Mouse (Mus musculus): Measurements from ENCODE around the gene Atg9a. TPM values are rescaled to one million over a fixed set of nuclear protein-coding genes. Genes with fewer than 3 reads are reported as not detected.

Gene Atg9a
- total RNA-seq, 2 experiments from 2014 or later, result 130 to 133 TPM

DNA sequence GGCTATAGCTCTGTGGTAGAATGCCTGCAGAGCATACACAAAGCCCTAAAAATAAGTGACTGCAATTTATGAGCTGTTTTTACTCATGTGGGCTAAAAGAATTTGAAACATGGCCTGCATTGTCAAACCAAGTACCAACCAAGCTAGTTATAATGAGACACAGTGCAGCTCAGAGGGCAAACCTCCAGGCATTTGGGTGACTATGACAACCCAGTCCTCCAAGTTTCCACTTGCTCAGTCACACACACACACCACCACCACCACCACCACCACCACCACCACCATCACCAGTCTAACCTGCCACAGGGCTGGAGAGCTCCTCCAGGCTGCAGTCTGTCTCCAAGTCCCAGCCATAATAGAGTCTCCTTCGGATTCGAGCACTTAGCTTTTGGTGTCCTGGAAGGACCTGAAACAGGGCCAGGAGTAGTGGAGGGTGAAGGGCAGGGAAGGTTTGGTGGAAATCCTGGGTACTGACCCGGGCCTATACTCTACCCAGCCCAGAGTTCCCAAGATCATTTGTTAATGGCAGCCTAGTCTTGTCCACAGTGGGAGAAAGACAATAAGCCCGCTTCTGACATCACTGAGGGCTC, 51.3 kb downstream of the Atg9a start:
- DNase-seq (ENCODE audit: low spot score in 2 of 2), result no peak
- intact Hi-C loops (cut with DNase I), result no loop called here

- no peak for DNase-seq (ENCODE audit: low spot score in 2 of 2)
- intact Hi-C loops (cut with DNase I), result no loop called here
These were observed 53.5 kb downstream of the Atg9a start for GRCm38 (mm10) chr1:75138448-75138847.

- intact Hi-C loops (cut with DNase I), result no loop called here
- DNase-seq (ENCODE audit: low spot score in 2 of 2), result no peak
These were observed 55.3 kb downstream of the Atg9a start for GRCm38 (mm10) chr1:75136730-75137129.

- intact Hi-C loops (cut with DNase I), result no loop called here
These were observed 55.7 kb downstream of the Atg9a start for GRCm38 (mm10) chr1:75136293-75136692.

GRCm38 (mm10) chr1:75133421-75134207, 58.4 kb downstream of the Atg9a start, which contains the start of gene Slc23a3:
TSS of gene Slc23a3 (minus strand) at chr1:75133890.
- intact Hi-C loops (cut with DNase I), result no loop called here
- DNase-seq (ENCODE audit: low spot score in 2 of 2), result no peak

More at GRCm38 (mm10) chr1:75136293-75136692, 55.7 kb downstream of the Atg9a start:
- DNase-seq (ENCODE audit: low spot score in 2 of 2), result no peak

Small RNA genes within 50 kb of the gene (microRNA-seq; reads per million reads assigned to microRNA genes)
- 0 reads per million in 2 experiments for gene Gm27943

Other genes with a start within 250 kb of the Atg9a start
- under 1 TPM; 0.30 to 0.33 TPM for gene Ihh, start 240.5 kb downstream of the Atg9a start, total RNA-seq (2021)
- gene Nhej1, start 67.0 kb downstream of the Atg9a start, total RNA-seq (2021), result 1 to 10 TPM; 1.6 to 2.6 TPM
- gene Slc23a3, start 58.3 kb downstream of the Atg9a start, total RNA-seq (2021), result under 1 TPM; 0.22 to 0.25 TPM
- 10 to 100 TPM; 31.4 to 32.2 TPM for gene Cnppd1, start 49.5 kb downstream of the Atg9a start, total RNA-seq (2021)
- 100 to 1,000 TPM; 159 to 162 TPM for gene Retreg2, start 49.4 kb downstream of the Atg9a start, total RNA-seq (2021)
- 10 to 100 TPM; 21.4 to 22.8 TPM for gene Zfand2b, start 23.6 kb downstream of the Atg9a start, total RNA-seq (2021)
- gene Abcb6, start 11.8 kb downstream of the Atg9a start, total RNA-seq (2021), result 10 to 100 TPM; 38.1 to 39.3 TPM
- gene Ankzf1, start within 50 bp of the Atg9a start, total RNA-seq (2021), result 10 to 100 TPM; 19.7 TPM
- 10 to 100 TPM; 16.3 to 18.3 TPM for gene Glb1l, start 18.6 kb upstream of the Atg9a start, total RNA-seq (2021)
- 10 to 100 TPM; 85.6 to 92.2 TPM for gene Stk16, start 18.6 kb upstream of the Atg9a start, total RNA-seq (2021)
- 100 to 1,000 TPM; 658 to 691 TPM for gene Tuba4a, start 27.7 kb upstream of the Atg9a start, total RNA-seq (2021)
- gene A630095N17Rik, start 39.9 kb upstream of the Atg9a start, total RNA-seq (2021), result not detected
- 10 to 100 TPM; 76.5 to 80.2 TPM for gene Dnajb2, start 44.2 kb upstream of the Atg9a start, total RNA-seq (2021)
- 100 to 1,000 TPM; 376 to 396 TPM for gene Ptprn, start 72.3 kb upstream of the Atg9a start, total RNA-seq (2021)
- gene Resp18, start 86.2 kb upstream of the Atg9a start, total RNA-seq (2021), result 10 to 100 TPM; 69.0 to 98.8 TPM
- gene Dnpep, start 125.8 kb upstream of the Atg9a start, total RNA-seq (2021), result 10 to 100 TPM; 60.1 to 60.8 TPM
- 1 to 10 TPM; 1.5 to 2.6 TPM for gene Des, start 168.1 kb upstream of the Atg9a start, total RNA-seq (2021)
- 100 to 1,000 TPM; 199 to 210 TPM for gene Speg, start 183.1 kb upstream of the Atg9a start, total RNA-seq (2021)
- gene Gmppa, start 243.7 kb upstream of the Atg9a start, total RNA-seq (2021), result 10 to 100 TPM; 54.2 to 61.2 TPM